Mouse (Mus musculus) thymus, adult 2 months (tissue): Measurements from ENCODE around the gene Tfdp2.

ENCODE experiments used
- CTCF ChIP-seq: fragments of 200-500 bp; IDR thresholded peaks from 2 replicates; pipeline ENCODE4 v1.5.1; 2012; ENCODE audit warnings: mild to moderate bottlenecking, control low read depth, low read length, moderate library complexity, borderline replicate concordance; ENCODE audit not compliant: control insufficient read depth, poor library complexity, insufficient read depth; ENCODE audit errors: extremely low read depth
- POLR2A ChIP-seq: fragments of 200-500 bp; IDR thresholded peaks from 2 replicates; pipeline ENCODE4 v1.6.1; 2012; ENCODE audit warnings: mild to moderate bottlenecking, low read length, control low read depth, moderate library complexity; ENCODE audit not compliant: control insufficient read depth, poor library complexity, insufficient read depth; ENCODE audit errors: extremely low read depth

- TF ChIP-seq CTCF, result no peak
- TF ChIP-seq POLR2A, result no peak
These were observed 23.1 kb downstream of the Tfdp2 start for GRCm38 (mm10) chr9:96219114-96219669.
